Mouse (Mus musculus) stomach, adult 2 months (tissue): ENCODE measurements around the gene Gtf3c5. TPM values are rescaled to one million over a fixed set of nuclear protein-coding genes. Genes with fewer than 3 reads are reported as not detected.

Experiments used
- polyA plus RNA-seq: library from polyadenylated mRNA; depleted of rRNA; stranded (reverse); fragments of >200 nt; gene quantifications from 2 replicates; pipeline ENCODE4 v1.2.3, GENCODE M21; 2012; rRNA removed

Gene Gtf3c5
- polyA plus RNA-seq: 7.6 and 8.2 TPM in 2 replicates

DNA sequence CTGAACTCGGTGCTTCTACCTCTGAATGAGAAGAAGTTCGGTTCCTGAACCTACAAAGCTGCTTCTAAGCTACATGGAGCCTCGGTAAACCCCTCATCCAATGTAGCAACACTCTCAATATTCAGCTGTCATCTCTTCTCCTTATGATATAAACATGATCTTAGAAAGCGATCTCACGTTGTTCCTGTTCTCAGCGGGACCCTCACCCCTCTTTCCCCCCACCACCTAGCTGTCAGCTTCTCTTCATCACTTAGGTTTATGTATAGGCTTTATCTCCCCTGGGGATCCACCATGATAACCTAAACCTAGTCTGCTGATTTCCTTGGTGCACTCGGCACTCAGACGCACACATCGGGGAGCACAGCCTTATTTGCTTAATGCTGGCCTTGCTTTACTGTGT is at the start of gene Gtf3c5:
TSS of gene Gtf3c5 (minus strand) at position 101 of the 400 bp plus-strand sequence.

DNA sequence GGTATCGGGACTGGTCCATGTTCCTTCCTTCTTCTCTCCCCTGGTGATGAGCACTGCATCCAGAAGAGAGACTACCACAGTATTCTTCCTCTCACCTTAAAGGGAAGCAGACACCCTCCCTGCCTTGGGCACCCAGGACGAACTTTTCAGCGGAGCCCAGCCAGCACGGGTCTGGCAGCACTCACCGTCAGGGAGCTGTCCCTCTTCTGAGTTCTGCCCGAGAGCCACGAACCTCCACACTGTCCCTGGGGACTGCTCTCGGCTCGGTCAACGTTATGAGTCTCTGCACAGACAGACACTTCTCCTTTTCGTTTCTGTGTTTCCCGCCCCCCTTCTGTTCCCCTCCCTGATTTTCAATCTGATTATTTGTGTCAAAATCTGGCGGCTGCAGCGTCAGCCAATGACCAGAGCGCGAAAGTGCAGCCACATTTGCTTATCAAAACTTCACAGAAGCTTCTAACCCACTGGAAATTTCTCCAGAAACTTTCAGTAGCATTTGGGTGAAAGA is 38.2 kb upstream of the Gtf3c5 start, which contains the start of gene Gfi1b:
TSS of gene Gfi1b (minus strand) at position 319 of the 508 bp plus-strand sequence.

DNA sequence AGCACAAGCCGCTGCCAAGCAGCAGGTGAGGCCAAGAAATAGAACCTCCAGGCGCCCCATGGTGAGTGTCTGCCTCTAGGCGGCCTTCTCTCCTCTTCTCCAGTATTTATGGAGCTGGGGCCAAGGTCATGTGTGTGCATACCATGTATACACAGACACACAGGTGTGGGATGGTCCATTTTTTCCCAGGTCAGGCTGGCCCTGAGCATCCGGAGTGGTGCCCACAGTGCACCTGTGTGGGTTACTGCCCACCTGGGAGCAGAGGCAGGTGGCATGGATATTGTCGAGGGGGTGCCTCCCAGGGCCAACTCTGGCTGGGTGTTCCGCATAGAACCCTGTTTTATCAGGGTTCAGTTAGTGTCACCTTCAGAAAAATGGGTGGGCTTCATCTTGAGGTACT is 20.2 kb downstream of the Gtf3c5 start, which contains the start of gene Cel:
TSS of gene Cel (minus strand) at position 101 of the 400 bp plus-strand sequence.

Other genes with a start within 250 kb of the Gtf3c5 start
- 0.49 and 1.4 TPM in 2 replicates for gene Ppp1r26, start 137.0 kb downstream of the Gtf3c5 start, polyA plus RNA-seq
- gene 1700007K13Rik, start 117.4 kb downstream of the Gtf3c5 start, polyA plus RNA-seq: 0.22 and 0.25 TPM in 2 replicates
- 17.2 and 17.7 TPM in 2 replicates for gene Mrps2, start 115.7 kb downstream of the Gtf3c5 start, polyA plus RNA-seq
- 1.1 and 1.6 TPM in 2 replicates for gene Gbgt1, start 86.9 kb downstream of the Gtf3c5 start, polyA plus RNA-seq
- not detected in 2 replicates for gene Gm10134, start 77.7 kb downstream of the Gtf3c5 start, polyA plus RNA-seq
- 48.5 and 55.5 TPM in 2 replicates for gene Ralgds, start 70.6 kb downstream of the Gtf3c5 start, polyA plus RNA-seq
- 6.1 and 8.1 TPM in 2 replicates for gene Cel, start 20.3 kb downstream of the Gtf3c5 start, polyA plus RNA-seq
- gene Gfi1b, start 38.2 kb upstream of the Gtf3c5 start, polyA plus RNA-seq: 0.58 and 0.78 TPM in 2 replicates
- gene Tsc1, start 57.5 kb upstream of the Gtf3c5 start, polyA plus RNA-seq: 2.8 and 4.8 TPM in 2 replicates
- gene Spaca9, start 116.0 kb upstream of the Gtf3c5 start, polyA plus RNA-seq: 0.35 and 0.47 TPM in 2 replicates
- gene Ak8, start 116.4 kb upstream of the Gtf3c5 start, polyA plus RNA-seq: 0.08 and 0.12 TPM in 2 replicates